Mouse (Mus musculus) lung, postnatal 0 days (tissue): Measurements from ENCODE around the gene Gdap1l1.

Experiments
- CTCF ChIP-seq: IDR thresholded peaks from 2 replicates; pipeline ENCODE4 v1.5.1; 2016; ENCODE audit warnings: antibody characterized with exemption, mild to moderate bottlenecking
- EP300 ChIP-seq: IDR thresholded peaks from 2 replicates; pipeline ENCODE4 v1.6.1; 2016; ENCODE audit warnings: antibody characterized with exemption, mild to moderate bottlenecking, control low read depth

DNA sequence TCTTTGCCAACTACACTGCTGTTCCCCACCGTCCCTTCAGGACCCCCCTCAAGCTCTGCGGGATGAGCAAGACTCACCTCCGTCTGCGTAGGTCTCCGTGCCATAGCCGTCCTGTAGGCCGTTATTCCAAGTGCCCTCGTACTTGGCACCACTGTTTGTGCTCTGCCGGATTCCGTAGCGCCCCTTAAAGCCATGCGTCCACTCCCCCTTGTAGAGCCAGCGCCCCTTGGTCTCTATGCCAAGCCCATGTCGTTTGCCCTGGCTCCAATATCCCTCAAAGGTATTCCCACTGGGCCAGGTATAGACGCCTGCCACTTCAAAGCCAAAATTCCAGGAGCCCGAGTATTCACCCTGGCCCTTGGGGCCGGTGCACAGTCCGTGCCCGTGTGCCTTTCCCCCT lies 41.2 kb upstream of the Gdap1l1 start:
- no peak for TF ChIP-seq CTCF
- TF ChIP-seq EP300, result no peak
